Mouse (Mus musculus): ENCODE data around the gene Gm49361. TPM values are rescaled to one million over a fixed set of nuclear protein-coding genes. Genes with fewer than 3 reads are reported as not detected.

Gm49361 gene
- not detected in 2 replicates for polyA plus RNA-seq (2012; rRNA removed)

DNA sequence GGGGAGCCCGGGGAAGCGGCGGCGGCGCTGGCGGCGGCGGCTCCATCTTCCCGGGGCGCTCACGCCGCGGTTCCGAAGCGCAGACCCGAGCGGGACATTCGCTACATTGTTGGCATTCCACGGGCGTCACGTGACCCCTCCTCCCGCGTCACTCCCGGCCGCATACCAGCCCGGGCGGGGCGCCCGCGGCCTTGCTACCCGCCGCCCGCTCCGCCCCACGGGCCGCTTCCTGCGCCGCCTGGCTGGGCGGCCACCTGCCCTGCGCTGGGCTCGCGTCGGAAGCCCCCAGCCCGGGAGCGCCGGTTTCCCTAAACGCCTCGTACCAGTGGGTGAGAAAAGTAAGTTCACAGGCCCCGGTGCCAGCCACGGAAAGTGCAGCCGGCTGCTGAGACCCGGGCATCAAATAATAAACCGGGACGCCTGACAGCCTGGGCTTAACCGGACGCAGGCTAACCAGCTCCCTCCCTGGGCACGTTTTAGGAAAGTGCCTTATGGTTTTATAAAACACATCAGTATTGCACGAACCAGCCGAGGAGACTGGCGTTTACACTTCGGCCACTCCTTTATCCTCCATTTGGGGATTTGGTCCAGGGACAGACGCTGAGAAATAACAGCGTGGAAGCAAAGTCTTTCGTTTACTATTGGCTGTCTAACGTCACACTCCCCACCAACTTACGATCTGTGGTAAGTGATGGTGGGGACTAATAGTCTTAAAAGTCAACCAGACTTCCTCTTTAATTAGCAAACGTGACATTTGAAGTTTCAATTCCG, at the start of gene Gm49361:
Gm49361 (minus strand) TSS at position 103 of the 771 bp plus-strand sequence.
- TF ChIP-seq POLR2A (IDR thresholded peaks at IDR 0.05; ENCODE audit: extremely low read depth, insufficient read depth, low read length) (no peak), CTCF (IDR thresholded peaks at IDR 0.05; ENCODE audit: extremely low read depth, insufficient read depth, low read length) (no peak)
- Histone ChIP-seq H3K4me1 (ENCODE audit: control insufficient read depth, insufficient read depth, low read length) (no peaks in the 10 kb centered on the region), H3K27ac (ENCODE audit: insufficient read depth, low read length) (peak within 1 kb of the TSS; percentile 96), H3K4me3 (ENCODE audit: insufficient read depth, low read length) (peak within 1 kb of the TSS; percentile 51)

DNA sequence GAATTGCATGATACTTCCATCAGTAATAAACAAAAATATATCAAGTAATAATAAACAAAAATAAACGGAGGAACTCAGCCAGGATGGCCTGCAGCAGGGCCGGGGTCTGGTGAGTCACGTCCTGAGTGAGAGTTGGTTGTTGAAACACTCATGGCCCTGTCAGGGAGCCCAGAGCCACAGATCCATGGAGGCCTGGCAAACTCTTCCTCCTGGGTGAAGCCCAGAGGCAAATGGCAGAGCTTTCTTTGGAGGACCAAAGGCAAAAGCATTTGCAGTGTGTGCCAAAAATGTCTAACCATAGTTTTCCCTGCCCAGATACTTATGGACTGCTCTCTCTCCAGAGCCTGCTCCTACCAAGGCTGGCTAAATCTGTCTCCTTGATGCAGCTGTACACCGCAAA, 45.3 kb upstream of the Gm49361 start:
- TF ChIP-seq POLR2A (IDR thresholded peaks at IDR 0.05; ENCODE audit: extremely low read depth, insufficient read depth, low read length) (no peak), CTCF (IDR thresholded peaks at IDR 0.05; ENCODE audit: extremely low read depth, insufficient read depth, low read length) (no peak)
- Histone ChIP-seq H3K4me1 (ENCODE audit: control insufficient read depth, insufficient read depth, low read length) (no peaks in the 10 kb centered on the region), H3K27ac (ENCODE audit: insufficient read depth, low read length) (no peak overlapping the region), H3K4me3 (ENCODE audit: insufficient read depth, low read length) (no peak overlapping the region)

DNA sequence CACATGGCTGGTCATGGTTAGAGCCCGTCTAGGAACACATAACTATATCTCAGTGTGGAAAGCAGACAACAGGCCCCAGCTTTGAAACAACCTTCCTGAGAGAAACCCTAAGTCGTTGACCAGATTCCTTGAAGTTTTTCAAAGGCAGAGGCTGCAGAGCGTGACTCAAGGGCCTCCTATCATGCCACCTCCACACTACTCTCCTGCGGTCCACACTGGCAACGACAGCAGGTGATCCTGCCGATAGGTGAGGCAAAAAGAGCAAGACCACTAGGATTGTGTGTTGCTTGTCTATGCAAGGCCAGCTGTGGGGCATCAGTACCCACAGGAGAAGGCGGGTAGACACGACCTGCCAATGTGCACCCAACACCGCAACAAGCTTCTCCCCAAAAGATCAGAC, 43.9 kb upstream of the Gm49361 start:
- Histone ChIP-seq H3K4me3 (ENCODE audit: insufficient read depth, low read length) (no peak overlapping the region), H3K4me1 (ENCODE audit: control insufficient read depth, insufficient read depth, low read length) (no peaks in the 10 kb centered on the region), H3K27ac (ENCODE audit: insufficient read depth, low read length) (no peak overlapping the region)
- TF ChIP-seq POLR2A (IDR thresholded peaks at IDR 0.05; ENCODE audit: extremely low read depth, insufficient read depth, low read length) (no peak), CTCF (IDR thresholded peaks at IDR 0.05; ENCODE audit: extremely low read depth, insufficient read depth, low read length) (no peak)

- TF ChIP-seq POLR2A (IDR thresholded peaks at IDR 0.05; ENCODE audit: extremely low read depth, insufficient read depth, low read length), result no peak
- no peak for TF ChIP-seq CTCF (IDR thresholded peaks at IDR 0.05; ENCODE audit: extremely low read depth, insufficient read depth, low read length)
- Histone ChIP-seq H3K4me1 (ENCODE audit: control insufficient read depth, insufficient read depth, low read length) (no peaks in the 10 kb centered on the region), H3K4me3 (ENCODE audit: insufficient read depth, low read length) (no peak overlapping the region), H3K27ac (ENCODE audit: insufficient read depth, low read length) (no peak overlapping the region)
Observed at GRCm38 (mm10) chr14:57789311-57789710, 43.4 kb upstream of the Gm49361 start.

GRCm38 (mm10) chr14:57787406-57787805, 41.5 kb upstream of the Gm49361 start:
- TF ChIP-seq POLR2A (IDR thresholded peaks at IDR 0.05; ENCODE audit: extremely low read depth, insufficient read depth, low read length), result no peak
- TF ChIP-seq CTCF (IDR thresholded peaks at IDR 0.05; ENCODE audit: extremely low read depth, insufficient read depth, low read length), result no peak
- H3K27ac ChIP-seq (ENCODE audit: insufficient read depth, low read length), result no peak overlapping the region
- no peak overlapping the region for H3K4me3 ChIP-seq (ENCODE audit: insufficient read depth, low read length)
- no peaks in the 10 kb centered on the region for H3K4me1 ChIP-seq (ENCODE audit: control insufficient read depth, insufficient read depth, low read length)

DNA sequence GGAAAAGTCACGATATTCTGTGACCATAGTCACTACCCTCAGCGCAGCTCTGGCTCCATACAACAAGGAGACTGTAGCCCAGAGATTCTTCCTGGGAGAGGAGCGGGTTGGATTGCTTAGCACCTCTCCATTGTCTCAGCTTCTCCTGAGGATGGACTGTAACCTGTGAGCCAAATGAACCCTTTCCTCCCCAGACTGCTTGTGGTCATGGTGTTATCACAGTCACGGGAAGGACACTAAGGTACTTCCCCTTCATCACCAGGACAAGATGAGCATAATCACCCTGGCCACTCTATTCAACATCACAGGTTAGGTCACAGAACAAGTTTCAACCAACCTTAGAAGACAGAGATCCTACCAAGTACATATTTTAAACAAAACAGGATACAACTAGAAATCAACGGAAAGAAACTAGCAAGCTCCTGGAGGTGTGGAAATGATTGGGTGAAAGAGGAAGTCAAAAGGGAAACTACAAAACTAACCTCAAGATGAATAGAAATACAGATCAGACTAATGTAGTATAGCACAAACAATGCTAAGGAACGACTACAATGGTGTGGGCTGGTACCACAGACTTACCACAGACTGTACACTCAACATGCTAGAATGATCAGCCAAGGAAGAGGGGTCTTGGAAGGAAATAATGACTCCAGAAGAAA, 26.4 kb upstream of the Gm49361 start:
- H3K4me3 ChIP-seq (ENCODE audit: insufficient read depth, low read length), result no peak overlapping the region
- no peaks in the 10 kb centered on the region for H3K4me1 ChIP-seq (ENCODE audit: control insufficient read depth, insufficient read depth, low read length)
- TF ChIP-seq CTCF (IDR thresholded peaks at IDR 0.05; ENCODE audit: extremely low read depth, insufficient read depth, low read length) (no peak), POLR2A (IDR thresholded peaks at IDR 0.05; ENCODE audit: extremely low read depth, insufficient read depth, low read length) (no peak)
- no peak overlapping the region for H3K27ac ChIP-seq (ENCODE audit: insufficient read depth, low read length)

- Histone ChIP-seq H3K4me3 (ENCODE audit: insufficient read depth, low read length) (no peak overlapping the region), H3K4me1 (ENCODE audit: control insufficient read depth, insufficient read depth, low read length) (no peaks in the 10 kb centered on the region), H3K27ac (ENCODE audit: insufficient read depth, low read length) (no peak overlapping the region)
- no peak for TF ChIP-seq CTCF (IDR thresholded peaks at IDR 0.05; ENCODE audit: extremely low read depth, insufficient read depth, low read length)
- no peak for TF ChIP-seq POLR2A (IDR thresholded peaks at IDR 0.05; ENCODE audit: extremely low read depth, insufficient read depth, low read length)
Observed at GRCm38 (mm10) chr14:57769102-57769501, 23.2 kb upstream of the Gm49361 start.

- no peak overlapping the region for H3K27ac ChIP-seq (ENCODE audit: insufficient read depth, low read length)
- TF ChIP-seq POLR2A (IDR thresholded peaks at IDR 0.05; ENCODE audit: extremely low read depth, insufficient read depth, low read length) (no peak), CTCF (IDR thresholded peaks at IDR 0.05; ENCODE audit: extremely low read depth, insufficient read depth, low read length) (no peak)
- no peak overlapping the region for H3K4me3 ChIP-seq (ENCODE audit: insufficient read depth, low read length)
- H3K4me1 ChIP-seq (ENCODE audit: control insufficient read depth, insufficient read depth, low read length), result no peaks in the 10 kb centered on the region
Observed at GRCm38 (mm10) chr14:57760447-57761412, 14.8 kb upstream of the Gm49361 start.

DNA sequence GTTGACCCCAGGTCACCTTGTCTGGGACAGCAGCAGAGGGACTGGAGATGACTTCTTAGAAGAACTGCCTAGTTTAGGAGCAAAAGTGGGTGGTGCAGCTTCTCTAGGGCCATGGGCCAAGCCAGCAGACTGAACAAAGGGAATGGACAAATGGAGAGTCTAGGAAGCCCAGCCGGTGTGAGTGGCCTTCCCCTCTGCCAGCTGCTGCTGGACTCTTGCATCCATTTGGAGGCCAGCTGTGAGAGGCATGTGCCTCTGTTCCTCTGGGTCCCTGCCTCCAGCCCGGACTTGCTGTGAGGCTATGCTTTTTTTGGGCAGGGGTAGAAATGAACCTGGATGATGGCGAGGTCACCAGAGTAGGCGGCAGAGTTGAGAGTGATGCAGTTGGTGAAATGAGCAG, 12.3 kb upstream of the Gm49361 start, which contains the start of gene Lats2:
Lats2 (minus strand) TSS at position 152 of the 400 bp plus-strand sequence.
- no peak within 1 kb of the TSS for H3K4me3 ChIP-seq (ENCODE audit: insufficient read depth, low read length)
- H3K27ac ChIP-seq (ENCODE audit: insufficient read depth, low read length), result no peak within 1 kb of the TSS
- TF ChIP-seq POLR2A (IDR thresholded peaks at IDR 0.05; ENCODE audit: extremely low read depth, insufficient read depth, low read length) (no peak), CTCF (IDR thresholded peaks at IDR 0.05; ENCODE audit: extremely low read depth, insufficient read depth, low read length) (no peak)
- no peaks in the 10 kb centered on the region for H3K4me1 ChIP-seq (ENCODE audit: control insufficient read depth, insufficient read depth, low read length)
